Mouse (Mus musculus): ENCODE data around the gene Myl7. TPM values are rescaled to one million over a fixed set of nuclear protein-coding genes. Genes with fewer than 3 reads are reported as not detected.
"Not testable (repeated sequence)": the region's sequence is repeated elsewhere in the genome, so short reads cannot be mapped to it uniquely, and the experiment has no call there.

Myl7 gene
- total RNA-seq (2014; rRNA removed) (0.79 TPM in 1 of 2 replicates, not detected in the other), polyA plus RNA-seq (2015; fragmentation: Nextera tagmentation; extraction: Ambion mirVana) (not detected in 2 replicates)

- 68% methylated on average over 5 of the region's 5 CpGs for WGBS
- Histone ChIP-seq H3K27ac (no peak within 1 kb of the TSS), H3K4me3 (ENCODE audit: low read length) (no peak within 1 kb of the TSS), H3K4me1 (ENCODE audit: insufficient read depth, low read length) (peaks cover 15% of the 10 kb centered on the region), H3K36me3 (ENCODE audit: insufficient read depth, low read length) (no peaks in the 10 kb centered on the region), H3K9me3 (ENCODE audit: low read length) (no peaks in the 10 kb centered on the region), H3K27me3 (ENCODE audit: insufficient read depth, low read length) (no peaks in the 10 kb centered on the region), H3K4me2 (ENCODE audit: low read depth, low read length) (no peak within 1 kb of the TSS), H3K9ac (replicated peaks; ENCODE audit: low read length) (no peak within 1 kb of the TSS)
- TF ChIP-seq CTCF (IDR thresholded peaks at IDR 0.05; ENCODE audit: low read depth), result no peak
- no peak for ATAC-seq
- DNase-seq (ENCODE audit: low spot score), result no peak
Measured at GRCm38 (mm10) chr11:5898531-5898930, at the start of gene Myl7. Gene Myl7, minus strand, starts transcription at chr11:5898782.

- Histone ChIP-seq H3K4me2 (ENCODE audit: low read depth, low read length) (no peak overlapping the region), H3K27me3 (ENCODE audit: insufficient read depth, low read length) (no peaks in the 10 kb centered on the region), H3K36me3 (ENCODE audit: insufficient read depth, low read length) (no peaks in the 10 kb centered on the region), H3K9ac (replicated peaks; ENCODE audit: low read length) (no peak overlapping the region), H3K9me3 (ENCODE audit: low read length) (no peaks in the 10 kb centered on the region), H3K4me3 (ENCODE audit: low read length) (no peak overlapping the region), H3K4me1 (ENCODE audit: insufficient read depth, low read length) (peaks cover 5% of the 10 kb centered on the region; the same call in 1 of the 2 replicates), H3K27ac (no peak overlapping the region)
- no peak for DNase-seq (ENCODE audit: low spot score)
- no peak for TF ChIP-seq CTCF (IDR thresholded peaks at IDR 0.05; ENCODE audit: low read depth)
- WGBS, result 59% methylated on average over 4 of the region's 4 CpGs
- no peak for ATAC-seq
Measured at GRCm38 (mm10) chr11:5947796-5948195, 49.2 kb upstream of the Myl7 start.

DNA sequence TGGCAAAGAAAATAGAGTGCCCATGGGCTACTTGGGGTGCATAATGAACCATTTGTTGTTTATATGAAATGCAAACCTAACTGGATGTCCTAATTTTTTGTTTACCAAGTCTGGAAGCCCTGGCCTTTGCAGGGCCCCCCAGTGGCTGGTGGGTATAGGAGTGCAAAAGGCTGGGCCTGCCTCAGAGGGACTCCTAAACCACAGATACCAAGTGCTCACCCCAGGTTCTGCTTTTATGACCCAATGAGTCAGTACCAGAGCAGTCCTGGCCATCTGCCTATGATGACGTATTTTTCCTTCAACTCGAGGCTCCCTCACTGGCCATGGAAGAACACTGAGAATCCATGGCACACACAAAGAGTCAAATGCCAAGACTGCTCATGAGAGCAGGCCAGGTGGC is 46.5 kb upstream of the Myl7 start:
- Histone ChIP-seq H3K9ac (replicated peaks; ENCODE audit: low read length) (no peak overlapping the region), H3K9me3 (ENCODE audit: low read length) (no peaks in the 10 kb centered on the region), H3K27me3 (ENCODE audit: insufficient read depth, low read length) (no peaks in the 10 kb centered on the region), H3K4me2 (ENCODE audit: low read depth, low read length) (no peak overlapping the region), H3K27ac (no peak overlapping the region), H3K4me1 (ENCODE audit: insufficient read depth, low read length) (peaks cover 3% of the 10 kb centered on the region; the same call in 1 of the 2 replicates), H3K4me3 (ENCODE audit: low read length) (no peak overlapping the region), H3K36me3 (ENCODE audit: insufficient read depth, low read length) (no peaks in the 10 kb centered on the region)
- WGBS, result 83% methylated on average over 2 of the region's 2 CpGs
- no peak for DNase-seq (ENCODE audit: low spot score)
- no peak for ATAC-seq
- no peak for TF ChIP-seq CTCF (IDR thresholded peaks at IDR 0.05; ENCODE audit: low read depth)

GRCm38 (mm10) chr11:5942966-5943365 is 44.4 kb upstream of the Myl7 start:
- H3K27ac ChIP-seq, result no peak overlapping the region
- no peak for TF ChIP-seq CTCF (IDR thresholded peaks at IDR 0.05; ENCODE audit: low read depth)
- no peak overlapping the region for H3K4me2 ChIP-seq (ENCODE audit: low read depth, low read length)
- H3K36me3 ChIP-seq (ENCODE audit: insufficient read depth, low read length), result no peaks in the 10 kb centered on the region
- no peaks in the 10 kb centered on the region for H3K27me3 ChIP-seq (ENCODE audit: insufficient read depth, low read length)
- no peak for DNase-seq (ENCODE audit: low spot score)
- no peak for ATAC-seq
- no peak overlapping the region for H3K4me3 ChIP-seq (ENCODE audit: low read length)
- H3K4me1 ChIP-seq (ENCODE audit: insufficient read depth, low read length), result no peaks in the 10 kb centered on the region
- H3K9ac ChIP-seq (replicated peaks; ENCODE audit: low read length), result no peak overlapping the region
- H3K9me3 ChIP-seq (ENCODE audit: low read length), result no peaks in the 10 kb centered on the region
- WGBS, result 56% methylated on average over 6 of the region's 6 CpGs

DNA sequence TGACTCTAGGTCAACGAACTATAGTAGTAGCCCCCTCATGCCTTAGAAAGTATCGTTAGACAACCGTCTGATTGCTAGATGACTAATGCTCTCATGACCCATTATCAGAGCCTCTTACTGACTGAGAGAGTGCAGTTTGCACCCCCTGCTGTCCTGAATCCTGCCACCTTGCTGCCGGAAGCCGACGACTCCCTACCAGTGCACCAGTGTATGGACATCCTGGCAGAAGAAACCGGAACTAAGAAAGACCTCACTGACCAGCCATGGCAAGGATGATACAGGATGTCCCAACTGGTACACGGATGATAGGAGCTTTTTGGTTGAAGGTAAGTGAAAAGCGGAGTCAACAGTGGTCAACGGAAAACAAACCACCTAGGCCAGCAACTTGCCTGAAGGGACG is 35.9 kb upstream of the Myl7 start:
- 92% methylated on average over 11 of the region's 11 CpGs for WGBS

DNA sequence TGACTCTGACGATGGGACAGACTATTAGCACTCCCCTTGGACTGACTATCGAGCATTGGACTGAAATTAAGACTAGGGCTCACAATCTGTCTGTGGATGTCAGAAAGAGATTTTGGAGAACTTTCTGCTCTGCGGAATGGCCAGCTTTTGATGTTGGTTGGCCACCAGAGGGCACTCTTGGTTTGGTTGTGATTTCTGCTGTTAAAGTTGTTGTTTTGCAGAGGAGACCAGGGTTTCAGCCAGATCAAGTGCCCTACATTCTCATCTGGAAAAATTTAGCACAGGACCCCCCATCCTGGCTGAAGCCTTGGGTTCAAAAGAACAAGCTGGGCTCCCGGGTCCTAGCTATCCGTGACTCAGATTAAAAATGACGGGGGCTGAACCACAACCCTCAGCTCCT is 33.4 kb upstream of the Myl7 start:
- not testable (repeated sequence) for H3K36me3 ChIP-seq (ENCODE audit: insufficient read depth, low read length); H3K4me2 ChIP-seq (ENCODE audit: low read depth, low read length); H3K9me3 ChIP-seq (ENCODE audit: low read length); H3K4me1 ChIP-seq (ENCODE audit: insufficient read depth, low read length); ATAC-seq; H3K27me3 ChIP-seq (ENCODE audit: insufficient read depth, low read length); H3K27ac ChIP-seq; H3K4me3 ChIP-seq (ENCODE audit: low read length); DNase-seq (ENCODE audit: low spot score); H3K9ac ChIP-seq (replicated peaks; ENCODE audit: low read length)
- 82% methylated on average over 6 of the region's 6 CpGs for WGBS
- peak; percentile 35; the same call in 1 of the 2 replicates for TF ChIP-seq CTCF (IDR thresholded peaks at IDR 0.05; ENCODE audit: low read depth)

More for the DNA sequence above, 35.9 kb upstream of the Myl7 start:
- not testable (repeated sequence) for H3K27me3 ChIP-seq (ENCODE audit: insufficient read depth, low read length); ATAC-seq; DNase-seq (ENCODE audit: low spot score); H3K4me3 ChIP-seq (ENCODE audit: low read length); H3K4me2 ChIP-seq (ENCODE audit: low read depth, low read length); H3K4me1 ChIP-seq (ENCODE audit: insufficient read depth, low read length); H3K9ac ChIP-seq (replicated peaks; ENCODE audit: low read length); H3K36me3 ChIP-seq (ENCODE audit: insufficient read depth, low read length); H3K27ac ChIP-seq; H3K9me3 ChIP-seq (ENCODE audit: low read length)

DNA sequence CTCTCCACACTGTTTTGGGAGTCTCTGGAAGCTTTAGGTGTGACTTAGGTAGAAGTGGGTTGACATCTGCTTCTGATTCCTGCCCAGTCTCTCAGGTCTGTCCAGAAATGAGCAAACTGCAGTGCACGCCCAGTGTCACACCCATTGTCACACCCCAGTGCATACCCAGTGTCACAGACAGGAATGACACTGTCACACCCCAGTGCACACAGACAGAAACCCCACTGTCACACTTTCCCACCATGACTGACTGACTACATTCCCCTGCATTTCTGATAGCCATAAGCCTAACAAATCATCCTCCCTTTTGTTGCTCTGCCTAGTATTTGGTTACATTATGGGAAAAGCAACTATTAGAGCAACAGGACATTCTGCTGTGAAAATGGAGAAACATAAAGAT is 32.0 kb upstream of the Myl7 start:
- whole genome bisulfite sequencing, result 45% methylated on average over 1 of the region's 1 CpGs
- Histone ChIP-seq H3K4me1 (ENCODE audit: insufficient read depth, low read length) (no peaks in the 10 kb centered on the region), H3K27me3 (ENCODE audit: insufficient read depth, low read length) (no peaks in the 10 kb centered on the region), H3K4me2 (ENCODE audit: low read depth, low read length) (no peak overlapping the region), H3K9ac (replicated peaks; ENCODE audit: low read length) (no peak overlapping the region), H3K4me3 (ENCODE audit: low read length) (no peak overlapping the region), H3K27ac (no peak overlapping the region), H3K36me3 (ENCODE audit: insufficient read depth, low read length) (no peaks in the 10 kb centered on the region), H3K9me3 (ENCODE audit: low read length) (no peaks in the 10 kb centered on the region)
- no peak for TF ChIP-seq CTCF (IDR thresholded peaks at IDR 0.05; ENCODE audit: low read depth)
- no peak for ATAC-seq
- DNase-seq (ENCODE audit: low spot score), result no peak
